Mouse (Mus musculus) layer of hippocampus, adult 9-11 months (tissue): Measurements from ENCODE around the gene Zfhx3.

Experiments
- DNase-seq: peaks from one replicate; pipeline ENCODE4 v3.0.0; 2022

Zfhx3 gene

DNA sequence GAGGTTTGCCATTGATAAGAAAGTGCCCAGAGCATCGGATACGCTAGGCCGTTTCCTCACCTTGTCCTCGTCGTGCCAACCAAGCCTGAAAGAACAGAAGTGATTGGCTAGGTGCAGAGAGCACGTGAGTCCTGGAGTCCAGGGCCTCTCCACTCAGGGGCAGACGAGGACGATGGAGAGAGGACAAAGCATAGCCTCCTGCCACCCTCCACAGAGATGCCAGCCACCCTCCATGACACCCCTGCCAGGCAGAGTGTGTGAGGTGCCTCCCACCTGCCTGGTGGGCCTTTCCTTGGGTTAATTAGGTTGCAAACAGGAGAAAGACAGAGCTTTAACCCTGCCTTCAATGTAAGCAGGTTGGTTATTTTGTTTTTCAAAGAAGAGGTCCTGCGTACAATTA lies 965.6 kb downstream of the Zfhx3 start:
- DNase-seq = no peak

GRCm38 (mm10) chr8:108908540-108908939 lies 966.1 kb downstream of the Zfhx3 start:
- DNase-seq = no peak

- DNase-seq = peak; percentile 41
Measured at GRCm38 (mm10) chr8:108909035-108909434, 966.6 kb downstream of the Zfhx3 start.

- peak; percentile 34 for DNase-seq
Measured at GRCm38 (mm10) chr8:108909455-108909854, 967.0 kb downstream of the Zfhx3 start.

DNA sequence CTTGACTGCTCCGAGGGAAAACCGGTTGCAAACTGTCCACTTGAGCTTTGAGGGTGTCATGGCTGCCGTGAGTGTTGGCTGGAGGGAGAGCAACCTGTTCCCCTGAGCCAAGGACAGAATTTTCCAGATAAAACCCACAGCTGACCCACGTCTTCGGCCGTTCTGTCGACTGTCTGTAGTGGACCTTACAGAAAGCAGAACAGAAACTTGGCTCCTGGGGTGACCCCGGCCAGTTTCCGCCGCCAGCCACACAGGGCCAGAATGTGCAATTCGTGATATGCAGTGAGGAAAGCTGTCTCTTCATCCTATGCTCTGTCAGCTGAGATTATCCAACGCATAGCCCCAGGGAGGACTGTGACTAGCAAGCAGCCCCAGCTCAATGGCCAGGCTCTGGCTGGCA lies 968.4 kb downstream of the Zfhx3 start:
- DNase-seq = peak; percentile 84

GRCm38 (mm10) chr8:108911511-108911910 lies 969.1 kb downstream of the Zfhx3 start:
- DNase-seq = peak; percentile 77

- DNase-seq = no peak
Measured at GRCm38 (mm10) chr8:108912998-108913397, 970.6 kb downstream of the Zfhx3 start.

DNA sequence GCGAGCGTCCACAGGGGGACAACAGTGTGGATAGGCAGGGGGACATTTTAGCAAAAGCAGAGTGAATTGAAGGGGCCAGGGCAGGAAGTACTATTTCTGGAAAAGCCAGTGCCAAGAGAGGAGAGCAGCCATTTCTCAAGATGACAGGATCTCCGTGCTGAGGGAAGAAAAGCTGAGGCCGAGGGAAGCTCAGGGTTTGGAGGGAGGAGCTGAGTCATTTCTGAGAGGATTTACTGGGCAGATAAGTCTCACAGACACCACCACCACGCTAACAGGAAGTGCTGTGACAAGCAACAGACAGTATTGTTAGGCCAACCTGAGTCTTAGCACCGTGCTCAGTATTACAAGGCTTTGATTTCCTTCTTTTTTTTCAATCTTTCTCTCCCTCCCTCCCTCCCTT lies 973.0 kb downstream of the Zfhx3 start:
- no peak for DNase-seq

DNA sequence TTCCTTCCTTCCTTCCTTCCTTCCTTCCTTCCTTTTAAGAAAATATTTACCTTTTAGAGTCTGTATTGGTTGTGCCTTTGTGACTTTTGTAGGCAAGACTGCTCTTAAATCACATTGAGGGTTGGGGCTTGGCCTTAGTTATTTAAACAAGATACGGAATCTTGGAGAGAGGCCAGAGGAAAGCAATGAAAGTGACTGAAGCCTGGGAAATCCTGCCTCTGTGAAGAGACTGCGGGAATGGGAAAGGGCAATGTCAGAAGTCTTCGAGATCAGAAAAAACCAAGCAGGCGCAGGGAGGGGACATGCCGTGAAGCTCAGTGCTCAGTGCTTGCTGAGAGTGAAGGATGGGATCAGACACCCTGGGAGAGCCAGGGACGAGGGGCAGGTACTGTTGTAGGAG lies 973.4 kb downstream of the Zfhx3 start:
- DNase-seq = no peak

GRCm38 (mm10) chr8:108920151-108920550 lies 977.7 kb downstream of the Zfhx3 start:
- no peak for DNase-seq

GRCm38 (mm10) chr8:108923161-108923560 lies 980.7 kb downstream of the Zfhx3 start:
- no peak for DNase-seq

GRCm38 (mm10) chr8:108924526-108924925 lies 982.1 kb downstream of the Zfhx3 start:
- no peak for DNase-seq

DNA sequence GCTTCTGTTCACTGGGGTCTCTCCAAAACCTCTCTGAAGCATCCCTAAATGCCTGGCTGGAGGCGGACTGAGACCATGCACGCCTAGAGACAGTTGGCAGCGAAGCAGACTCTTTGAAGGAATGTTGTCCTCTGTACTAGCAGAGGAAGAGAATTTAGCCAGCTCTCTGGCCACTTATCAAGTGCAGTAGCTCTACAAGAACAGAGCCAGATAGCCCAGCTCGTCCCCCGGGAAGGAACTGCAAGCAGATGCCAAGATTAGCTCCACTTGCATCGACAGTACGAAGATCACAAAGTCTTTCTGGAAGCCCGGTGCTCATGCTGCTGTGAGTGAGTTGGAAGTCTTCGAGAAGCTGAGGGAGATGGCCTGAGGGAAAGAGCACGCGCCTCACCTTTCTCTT lies 983.7 kb downstream of the Zfhx3 start:
- DNase-seq = no peak

- DNase-seq = no peak
Measured at GRCm38 (mm10) chr8:108930635-108931034, 988.2 kb downstream of the Zfhx3 start.

DNA sequence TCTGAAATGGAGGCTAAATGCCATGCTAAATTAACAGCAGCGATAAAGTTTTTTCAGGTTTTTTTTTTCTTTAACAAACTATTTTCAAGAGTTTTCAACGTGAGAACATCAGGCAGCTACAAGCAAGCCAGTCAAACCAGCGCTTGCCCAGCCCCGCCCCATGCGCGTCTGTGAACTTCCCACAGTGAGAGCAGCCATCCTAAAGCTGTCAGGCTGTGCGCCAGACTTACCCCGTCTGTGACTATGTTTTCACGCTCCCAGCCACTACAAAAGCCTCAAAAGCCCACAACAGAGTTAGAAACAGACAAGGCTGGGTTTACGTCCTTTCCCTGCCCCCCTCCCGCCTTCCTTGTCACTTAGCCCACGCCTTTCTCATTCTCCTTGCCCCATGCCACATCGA lies 989.4 kb downstream of the Zfhx3 start:
- no peak for DNase-seq

DNA sequence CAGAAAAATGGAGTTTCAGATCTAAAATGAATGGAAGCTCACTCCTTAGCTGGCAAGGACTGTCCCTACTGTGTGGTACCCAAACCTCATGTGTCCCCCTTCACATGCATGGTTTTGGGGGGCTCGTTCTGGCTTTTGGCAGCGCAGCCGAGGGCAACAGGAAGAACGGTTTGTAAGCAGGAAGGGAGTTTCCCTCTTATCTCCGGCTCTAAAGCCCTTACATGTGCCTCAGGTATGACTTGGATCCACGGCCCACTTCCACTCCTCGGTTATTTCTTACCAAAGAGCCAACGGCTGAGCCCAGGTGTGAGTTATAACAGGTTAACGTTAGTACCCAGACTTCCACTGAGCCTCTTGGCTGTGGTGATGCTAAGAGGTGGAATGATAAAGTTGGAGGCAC lies 990.3 kb downstream of the Zfhx3 start:
- no peak for DNase-seq

- DNase-seq = no peak
Measured at GRCm38 (mm10) chr8:108935834-108936694, 993.6 kb downstream of the Zfhx3 start.

DNA sequence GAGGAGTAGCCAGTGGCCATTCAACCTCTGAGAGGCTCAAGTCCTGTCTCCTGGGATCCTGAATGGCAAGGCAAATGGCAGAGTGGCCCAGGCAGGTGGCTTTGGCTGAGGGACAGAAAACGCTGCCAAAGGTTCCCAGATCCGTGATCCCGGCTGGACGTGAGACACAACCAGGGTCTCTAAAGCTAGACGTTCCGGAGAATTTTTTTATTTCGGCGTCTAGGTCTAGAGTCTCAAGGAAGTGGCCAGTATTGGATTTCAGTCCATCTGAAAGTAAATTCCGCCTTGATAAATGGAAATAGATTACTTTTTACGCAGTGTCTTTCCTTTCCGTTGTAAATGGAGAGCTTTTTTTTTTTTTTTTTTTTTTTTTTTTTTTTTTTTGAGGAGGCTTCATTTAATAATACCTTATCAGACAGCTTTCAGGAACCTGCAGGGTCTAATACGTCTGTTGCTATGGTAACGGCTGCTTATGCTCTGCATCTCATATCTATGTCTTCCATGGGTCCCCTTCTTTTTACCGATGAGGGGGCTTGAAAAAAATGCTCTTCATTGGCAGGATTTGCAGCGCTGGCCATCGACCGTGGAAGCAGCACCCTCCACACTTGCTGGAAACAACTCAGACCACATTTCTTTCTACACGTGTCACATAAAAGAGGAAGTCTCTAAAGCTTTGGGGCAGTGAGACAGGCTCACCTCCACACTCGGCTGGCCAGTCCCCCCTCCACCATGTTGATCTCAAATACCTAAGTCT lies 994.4 kb downstream of the Zfhx3 start:
- DNase-seq = no peak

DNA sequence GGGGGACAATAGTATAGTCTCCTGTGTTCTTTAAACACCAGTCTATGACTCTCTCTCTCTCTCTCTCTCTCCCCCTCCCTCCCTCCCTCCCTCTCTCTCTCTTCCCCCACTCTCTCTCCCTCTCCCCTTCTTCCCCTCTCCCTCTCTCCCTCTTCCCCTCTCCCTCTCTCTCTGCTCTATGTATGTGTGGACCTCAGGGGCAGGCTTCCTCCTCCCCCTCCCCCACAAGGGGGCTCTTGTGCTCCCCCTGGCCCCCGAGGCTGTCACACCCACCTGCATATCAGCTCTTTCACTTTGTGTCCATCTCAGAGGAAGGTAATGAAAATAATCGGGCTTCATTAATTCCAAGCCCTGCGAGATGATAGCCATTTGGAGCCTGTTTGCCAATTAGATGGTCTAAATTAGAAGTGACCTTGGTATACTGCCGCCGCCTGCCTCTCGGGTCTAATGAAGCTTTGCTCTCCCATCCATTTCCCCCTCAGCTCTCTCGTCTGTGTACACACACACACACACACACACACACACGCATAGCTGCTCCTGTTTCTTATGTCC lies 995.5 kb downstream of the Zfhx3 start:
- no peak for DNase-seq

- DNase-seq = no peak
Measured at GRCm38 (mm10) chr8:108942686-108943085, 1000.2 kb downstream of the Zfhx3 start.

- no peak for DNase-seq
Measured at GRCm38 (mm10) chr8:108943132-108943531, 1000.7 kb downstream of the Zfhx3 start.

GRCm38 (mm10) chr8:108944312-108944711 lies 1001.9 kb downstream of the Zfhx3 start:
- DNase-seq = no peak

DNA sequence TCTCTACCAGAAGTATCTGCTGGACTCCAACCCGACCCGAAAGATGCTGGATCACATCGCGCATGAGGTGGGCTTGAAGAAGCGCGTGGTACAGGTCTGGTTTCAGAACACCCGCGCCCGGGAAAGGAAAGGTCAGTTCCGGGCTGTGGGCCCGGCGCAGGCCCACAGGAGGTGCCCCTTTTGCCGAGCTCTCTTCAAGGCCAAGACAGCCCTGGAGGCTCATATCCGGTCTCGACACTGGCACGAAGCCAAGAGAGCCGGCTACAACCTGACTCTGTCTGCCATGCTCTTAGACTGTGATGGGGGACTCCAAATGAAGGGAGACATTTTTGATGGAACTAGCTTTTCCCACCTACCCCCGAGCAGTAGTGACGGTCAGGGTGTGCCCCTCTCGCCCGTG lies 1007.9 kb downstream of the Zfhx3 start:
- no peak for DNase-seq

- no peak for DNase-seq
Measured at GRCm38 (mm10) chr8:108951560-108951959, 1009.1 kb downstream of the Zfhx3 start.
